Mouse (Mus musculus) frontal cortex, postnatal 36 days (tissue): ENCODE data around the gene Fam186a.
A peak's percentile ranks its signal among the peaks of the same experiment; 100 is the strongest.
"Not testable (repeated sequence)": the region's sequence is repeated elsewhere in the genome, so short reads cannot be mapped to it uniquely, and the experiment has no call there.

ENCODE experiments used
- DNase-seq, 2 experiments: peaks; one replicate each; pipeline ENCODE4 v3.0.0; 2022; ENCODE audit warnings: low spot score in 2 of 2

Gene Fam186a

GRCm38 (mm10) chr15:99934501-99934900 is 32.4 kb downstream of the Fam186a start:
- DNase-seq: no peak

- DNase-seq: no peak
Observed at GRCm38 (mm10) chr15:99931231-99931630, 35.6 kb downstream of the Fam186a start.

DNA sequence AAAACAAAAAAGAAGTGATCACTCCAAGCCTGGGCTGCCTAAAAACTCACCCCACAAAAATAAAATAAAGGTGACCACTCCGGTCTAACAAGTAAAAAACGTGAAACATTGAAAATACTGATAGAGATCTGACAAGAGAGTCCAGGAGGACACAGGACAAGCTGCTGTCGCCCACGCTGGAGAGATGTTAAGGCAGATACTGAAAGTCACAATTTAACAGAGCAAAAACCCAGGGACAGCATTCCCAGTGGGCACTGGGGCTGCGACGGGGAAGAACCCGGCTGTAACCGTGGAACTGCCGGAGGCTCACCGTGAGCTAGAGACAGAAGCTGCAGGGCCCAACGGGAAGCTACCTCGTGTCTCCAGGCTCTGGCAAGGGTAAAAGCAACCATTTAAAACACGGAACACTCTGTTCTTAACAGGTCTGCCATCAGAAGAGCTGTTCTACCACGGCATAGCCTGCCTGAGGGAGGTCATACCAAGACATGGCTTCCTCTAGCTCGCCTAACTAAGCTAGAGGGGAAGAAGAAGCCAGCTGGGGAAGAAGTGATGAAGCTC is 47.2 kb downstream of the Fam186a start:
- no peak for DNase-seq

DNA sequence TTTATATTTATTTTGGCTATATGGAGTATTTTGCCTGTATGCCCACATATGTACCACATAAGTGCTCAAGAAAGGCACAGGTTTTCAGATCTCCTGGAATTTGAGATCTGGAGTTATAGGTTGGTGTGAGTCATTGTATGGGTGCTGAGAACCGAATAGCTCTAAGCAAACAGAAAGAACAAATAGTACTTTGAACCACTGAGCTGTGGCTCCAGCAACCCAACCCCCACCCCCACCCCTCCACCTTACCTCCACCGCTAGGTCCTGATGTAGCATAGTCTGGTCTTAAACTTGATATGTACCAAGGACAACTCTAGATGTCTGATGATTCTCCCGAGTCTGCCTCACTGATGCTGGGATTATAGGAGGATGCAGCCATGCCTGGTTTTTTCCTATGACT is 49.6 kb downstream of the Fam186a start:
- no peak for DNase-seq

DNA sequence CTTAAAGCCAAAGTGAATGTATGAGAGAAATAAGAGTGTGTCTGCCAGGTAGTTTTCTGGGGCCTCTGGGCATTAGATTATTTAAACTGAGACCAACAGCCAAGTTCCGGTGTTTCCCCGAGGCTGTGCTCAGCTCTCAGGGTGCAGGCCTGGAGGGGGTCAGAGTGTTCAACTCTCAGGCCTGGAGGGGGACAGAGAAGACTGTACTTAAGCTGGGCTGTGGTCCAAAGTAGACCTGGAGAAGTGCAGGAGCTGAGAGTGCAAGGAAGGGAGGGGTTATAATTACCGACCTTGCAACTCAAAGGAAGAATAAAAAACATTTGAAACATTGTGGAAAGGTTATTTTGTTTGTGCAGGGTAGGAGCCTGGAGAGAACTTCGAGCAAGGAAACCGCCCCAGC is 52.2 kb downstream of the Fam186a start:
- DNase-seq: no peak

DNA sequence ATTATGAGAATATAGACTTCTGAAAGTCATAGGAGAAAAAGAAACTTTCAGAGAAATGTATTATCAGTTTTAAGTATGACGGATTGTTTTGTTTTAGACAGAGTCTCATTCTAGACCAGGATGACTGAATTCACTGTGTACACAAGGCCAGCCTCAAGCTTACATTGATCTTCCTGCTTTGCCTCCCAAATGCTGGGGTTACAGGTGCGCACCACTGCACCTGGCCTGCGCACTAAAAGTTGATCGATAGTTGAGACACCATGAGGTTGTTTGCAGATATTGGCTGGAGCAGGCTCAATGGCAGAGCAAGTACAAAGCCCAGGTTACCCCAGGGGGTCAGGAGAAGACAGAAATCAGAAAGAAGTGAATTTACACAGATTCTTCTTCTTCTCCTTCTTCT is 55.1 kb downstream of the Fam186a start:
- DNase-seq: no peak

GRCm38 (mm10) chr15:99909339-99909996 is 57.4 kb downstream of the Fam186a start:
- DNase-seq: not testable (repeated sequence)

GRCm38 (mm10) chr15:99907514-99907913 is 59.3 kb downstream of the Fam186a start:
- DNase-seq: no peak

- no peak for DNase-seq
Observed at GRCm38 (mm10) chr15:99907041-99907440, 59.8 kb downstream of the Fam186a start.

DNA sequence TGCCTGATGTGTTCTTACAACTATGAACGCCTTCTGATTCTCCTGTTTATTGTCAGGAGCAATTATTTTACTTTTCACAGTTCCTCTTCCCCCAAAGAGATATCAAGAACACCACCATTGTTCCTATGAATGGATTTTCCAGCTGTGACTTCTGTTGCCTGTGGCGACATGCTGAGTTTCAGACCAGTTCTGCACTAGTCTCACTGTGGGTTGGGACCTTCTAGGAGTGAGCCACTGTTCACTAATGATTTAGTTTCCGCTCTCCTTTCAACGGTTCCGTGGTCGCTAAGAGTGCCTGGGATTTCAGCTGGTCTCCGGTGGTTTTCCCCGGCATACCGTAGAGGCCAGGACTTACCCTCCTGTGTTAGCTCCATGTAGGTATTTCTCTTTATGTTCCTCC is 62.0 kb downstream of the Fam186a start:
- no peak for DNase-seq

- DNase-seq: peak; percentile 28 to 59
Observed at GRCm38 (mm10) chr15:99904333-99904732, 62.5 kb downstream of the Fam186a start.

DNA sequence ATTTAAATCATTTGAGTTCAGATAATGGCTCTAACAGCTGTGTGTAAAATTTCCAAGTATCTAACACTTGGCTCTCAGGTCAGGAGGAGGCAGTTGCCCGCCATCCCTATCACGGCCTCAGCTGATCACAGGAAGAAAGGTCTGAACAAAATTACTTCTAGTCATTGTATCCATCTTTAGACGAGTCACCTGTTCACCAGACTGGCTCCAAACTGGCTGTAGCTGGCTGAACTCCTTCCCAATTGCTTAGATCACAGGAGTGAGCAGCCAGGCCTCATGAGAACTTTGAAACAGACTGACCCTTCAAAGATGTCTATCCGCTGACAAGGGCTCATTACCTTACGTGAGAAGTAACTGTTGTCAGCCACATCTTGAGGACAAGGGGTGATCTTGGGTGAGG is 63.6 kb downstream of the Fam186a start:
- no peak for DNase-seq

DNA sequence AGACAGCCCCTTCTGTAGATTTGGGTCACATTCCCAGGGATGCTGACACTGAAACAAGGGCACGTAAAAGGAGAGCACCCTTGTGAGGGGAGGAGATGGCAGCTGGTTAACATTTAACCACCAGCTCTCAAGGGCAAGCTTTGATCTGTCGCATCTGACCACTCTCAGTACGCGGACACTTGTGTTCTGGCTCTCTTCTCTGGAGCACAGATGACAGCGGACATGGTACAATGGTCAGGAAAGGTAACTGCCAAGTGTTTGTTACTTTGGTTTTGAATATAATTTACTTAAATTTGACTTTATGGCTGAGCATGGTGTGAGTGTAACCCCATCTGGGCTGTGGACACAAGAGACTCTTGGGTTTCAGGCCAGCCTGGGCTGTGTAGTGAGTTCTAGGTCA is 64.1 kb downstream of the Fam186a start:
- no peak for DNase-seq

- DNase-seq: no peak
Observed at GRCm38 (mm10) chr15:99896621-99897020, 70.2 kb downstream of the Fam186a start.

GRCm38 (mm10) chr15:99891355-99891754 is 75.5 kb downstream of the Fam186a start:
- DNase-seq: no peak

GRCm38 (mm10) chr15:99890412-99891236 is 76.2 kb downstream of the Fam186a start:
- DNase-seq: no peak

GRCm38 (mm10) chr15:99889275-99889874 is 77.5 kb downstream of the Fam186a start:
- no peak for DNase-seq

DNA sequence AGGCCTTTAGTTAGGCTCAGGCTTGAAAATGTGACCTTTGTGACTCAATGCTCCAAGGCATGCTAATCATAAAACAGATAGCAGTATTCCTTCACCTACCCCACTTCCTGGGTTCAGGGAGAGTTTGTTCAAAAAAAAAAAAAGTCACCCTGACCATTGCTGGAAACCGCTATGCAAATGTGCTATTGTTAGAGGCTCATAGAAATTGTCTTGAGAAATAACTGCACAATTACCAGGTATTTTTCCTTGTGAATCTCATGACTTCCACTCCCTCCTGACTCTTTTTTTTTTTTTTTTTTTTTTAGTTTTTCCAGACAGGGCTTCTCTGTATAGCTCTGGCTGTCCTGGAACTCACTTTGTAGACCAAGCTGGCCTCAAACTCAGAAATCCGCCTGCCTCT is 79.7 kb downstream of the Fam186a start:
- DNase-seq: not testable (repeated sequence)

GRCm38 (mm10) chr15:99884038-99884437 is 82.8 kb downstream of the Fam186a start:
- no peak for DNase-seq

DNA sequence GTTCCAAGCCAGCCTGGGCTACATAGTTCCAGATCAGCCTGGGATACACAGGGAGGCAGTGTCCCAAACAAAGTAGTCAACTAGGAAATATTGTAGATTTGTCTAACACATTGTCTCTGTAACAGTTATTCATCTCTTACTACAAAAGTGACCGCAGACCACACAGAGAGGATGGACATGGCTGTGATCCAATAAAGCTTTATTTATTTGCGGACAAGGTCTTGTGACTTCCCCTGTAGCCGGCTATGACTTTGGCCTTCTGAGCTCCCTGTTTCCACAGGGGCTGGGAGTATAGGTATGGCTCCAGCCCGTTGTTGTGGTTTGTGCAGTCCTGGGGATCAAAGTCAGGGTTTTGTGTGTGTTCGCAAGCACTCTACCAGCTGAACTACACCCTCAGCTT is 88.3 kb downstream of the Fam186a start:
- no peak for DNase-seq

- peak; percentile 61 to 78 for DNase-seq
Observed at GRCm38 (mm10) chr15:99875334-99875869, 91.5 kb downstream of the Fam186a start, which contains the start of gene Lima1. TSS of gene Lima1 (minus strand) at chr15:99875456.
